Mouse (Mus musculus) bone marrow macrophage, adult 2 months (primary cell): Measurements from ENCODE around the gene Dek.

Experiments used
- CTCF ChIP-seq: IDR thresholded peaks from 2 replicates; pipeline ENCODE4 v1.5.1; 2012; ENCODE audit warnings: low read depth, mild to moderate bottlenecking, low read length, moderate library complexity
- POLR2A ChIP-seq: IDR thresholded peaks from 2 replicates; pipeline ENCODE4 v1.6.1; 2012; ENCODE audit warnings: mild to moderate bottlenecking, low read depth, low read length, borderline replicate concordance

DNA sequence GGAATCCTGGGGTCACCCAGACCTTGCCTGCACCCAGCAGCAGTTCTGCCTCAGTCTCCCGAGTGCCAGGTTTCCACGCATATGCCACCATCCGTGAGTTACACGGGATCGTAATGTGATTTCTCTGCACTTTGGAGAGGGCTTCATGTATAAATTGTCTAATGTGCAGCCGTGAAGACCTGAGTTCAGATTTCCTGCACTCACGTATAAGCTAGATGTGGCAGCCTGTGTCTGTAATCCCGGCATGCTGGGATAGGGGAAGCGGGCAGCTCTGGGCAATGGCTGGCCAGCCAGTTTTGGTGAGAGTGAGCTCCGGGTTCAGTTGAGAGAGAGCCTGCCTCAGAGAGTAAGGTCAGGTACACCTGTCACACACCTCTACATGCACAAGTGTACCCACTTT is 39.5 kb downstream of the Dek start:
- no peak for TF ChIP-seq POLR2A
- TF ChIP-seq CTCF = no peak
